Mouse (Mus musculus) telencephalon, adult 2 months (tissue): Measurements from ENCODE around the gene Hsph1.

Experiments used
- DNase-seq: peaks from one replicate; pipeline ENCODE4 v3.0.0-alpha.2; 2011; ENCODE audit warnings: low read depth, low spot score

The Hsph1 gene

GRCm38 (mm10) chr5:149642366-149642765, 6.2 kb upstream of the Hsph1 start:
- DNase-seq: no peak

- no peak for DNase-seq
Measured at GRCm38 (mm10) chr5:149641277-149641892, 5.2 kb upstream of the Hsph1 start.

- DNase-seq: no peak
Measured at GRCm38 (mm10) chr5:149637306-149637705, 1.1 kb upstream of the Hsph1 start.

GRCm38 (mm10) chr5:149635556-149635955, 620 bp downstream of the Hsph1 start:
- no peak for DNase-seq

GRCm38 (mm10) chr5:149634409-149635035, 1.7 kb downstream of the Hsph1 start:
- no peak for DNase-seq

- DNase-seq: no peak
Measured at GRCm38 (mm10) chr5:149625547-149625946, 10.6 kb downstream of the Hsph1 start.

GRCm38 (mm10) chr5:149623815-149624675, 12.1 kb downstream of the Hsph1 start:
- no peak for DNase-seq

GRCm38 (mm10) chr5:149622644-149623043, 13.5 kb downstream of the Hsph1 start:
- no peak for DNase-seq

GRCm38 (mm10) chr5:149622152-149622551, 14.0 kb downstream of the Hsph1 start:
- no peak for DNase-seq

GRCm38 (mm10) chr5:149617776-149618425, 18.3 kb downstream of the Hsph1 start:
- no peak for DNase-seq

- no peak for DNase-seq
Measured at GRCm38 (mm10) chr5:149616817-149617216, 19.4 kb downstream of the Hsph1 start.

GRCm38 (mm10) chr5:149616138-149616537, 20.0 kb downstream of the Hsph1 start:
- DNase-seq: no peak

GRCm38 (mm10) chr5:149612740-149613139, 23.4 kb downstream of the Hsph1 start:
- DNase-seq: no peak

GRCm38 (mm10) chr5:149612165-149612518, 24.0 kb downstream of the Hsph1 start:
- no peak for DNase-seq

GRCm38 (mm10) chr5:149611476-149612164, 24.6 kb downstream of the Hsph1 start:
- DNase-seq: no peak

GRCm38 (mm10) chr5:149607083-149607720, 29.0 kb downstream of the Hsph1 start:
- DNase-seq: no peak

GRCm38 (mm10) chr5:149603241-149603640, 32.9 kb downstream of the Hsph1 start:
- no peak for DNase-seq

- no peak for DNase-seq
Measured at GRCm38 (mm10) chr5:149601996-149602395, 34.2 kb downstream of the Hsph1 start.

- no peak for DNase-seq
Measured at GRCm38 (mm10) chr5:149597351-149597750, 38.8 kb downstream of the Hsph1 start.

- no peak for DNase-seq
Measured at GRCm38 (mm10) chr5:149594215-149594614, 42.0 kb downstream of the Hsph1 start.

GRCm38 (mm10) chr5:149589932-149590331, 46.2 kb downstream of the Hsph1 start:
- no peak for DNase-seq
